Mouse (Mus musculus): Measurements from ENCODE around the gene Ccl24. TPM values are rescaled to one million over a fixed set of nuclear protein-coding genes. Genes with fewer than 3 reads are reported as not detected.
"Not testable (repeated sequence)": the region's sequence is repeated elsewhere in the genome, so short reads cannot be mapped to it uniquely, and the experiment has no call there.

Ccl24 gene
- 2.1 and 9.5 TPM in 2 replicates for polyA plus RNA-seq (2015; fragmentation: Nextera tagmentation; extraction: Ambion mirVana)

DNA sequence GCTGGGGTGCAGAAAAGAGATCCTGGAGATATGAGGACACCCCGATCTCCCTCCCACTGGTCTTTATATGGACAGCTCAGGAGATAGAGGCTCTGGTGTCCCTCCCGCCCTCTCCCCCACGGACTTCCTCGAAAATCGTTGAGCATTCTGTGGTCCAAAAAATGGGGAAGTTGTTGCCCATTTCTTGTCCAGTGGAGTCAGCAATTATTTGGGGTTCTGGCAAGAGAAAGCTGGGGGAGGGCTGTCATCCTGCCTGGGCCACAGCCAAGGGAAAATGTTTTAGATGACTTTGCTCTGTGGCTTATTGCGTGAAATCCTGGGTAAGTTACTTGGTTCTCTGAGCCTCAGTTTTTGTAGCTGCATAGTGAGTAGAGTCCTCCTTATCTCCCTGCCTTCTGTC lies at the start of gene Ccl24:
Gene Ccl24 (minus strand): TSS at position 44 of the 400 bp plus-strand sequence.
- H3K36me3 ChIP-seq, result no peaks in the 10 kb centered on the region
- ATAC-seq (ENCODE audit: low FRiP score), result no peak
- no peak within 1 kb of the TSS for H3K9ac ChIP-seq (replicated peaks)
- H3K9me3 ChIP-seq (replicated peaks), result no peaks in the 10 kb centered on the region
- H3K4me3 ChIP-seq (replicated peaks), result no peak within 1 kb of the TSS
- H3K27me3 ChIP-seq (replicated peaks), result no peaks in the 10 kb centered on the region
- H3K4me2 ChIP-seq, result no peak within 1 kb of the TSS
- no peaks in the 10 kb centered on the region for H3K4me1 ChIP-seq
- WGBS, result 90% methylated on average over 6 of the region's 6 CpGs
- H3K27ac ChIP-seq (replicated peaks), result no peak within 1 kb of the TSS

DNA sequence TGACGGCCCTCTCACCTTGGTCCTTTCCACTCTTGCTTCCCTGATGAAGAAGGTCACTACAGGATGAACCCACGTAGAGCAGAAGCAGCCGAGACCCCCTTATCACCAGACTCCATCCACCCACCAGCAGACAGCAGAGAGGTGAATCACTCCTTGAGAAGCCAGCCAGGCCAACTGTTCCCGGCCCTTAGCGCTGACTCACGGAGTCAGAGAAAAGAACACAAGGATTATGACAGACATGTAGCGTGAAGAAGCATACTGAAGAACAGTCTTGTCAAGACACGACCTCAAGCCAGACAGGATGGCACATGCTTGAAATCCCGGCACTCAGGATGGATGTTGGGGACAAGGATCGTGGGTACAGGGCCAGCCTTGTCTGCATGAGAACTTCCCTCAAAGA lies 48.9 kb upstream of the Ccl24 start:
- H3K4me2 ChIP-seq, result no peak overlapping the region
- no peaks in the 10 kb centered on the region for H3K9me3 ChIP-seq (replicated peaks)
- no peak for ATAC-seq (ENCODE audit: low FRiP score)
- H3K36me3 ChIP-seq, result no peaks in the 10 kb centered on the region
- no peaks in the 10 kb centered on the region for H3K27me3 ChIP-seq (replicated peaks)
- no peak overlapping the region for H3K27ac ChIP-seq (replicated peaks)
- no peaks in the 10 kb centered on the region for H3K4me1 ChIP-seq
- WGBS, result 84% methylated on average over 10 of the region's 10 CpGs
- no peak overlapping the region for H3K9ac ChIP-seq (replicated peaks)
- no peak overlapping the region for H3K4me3 ChIP-seq (replicated peaks)

DNA sequence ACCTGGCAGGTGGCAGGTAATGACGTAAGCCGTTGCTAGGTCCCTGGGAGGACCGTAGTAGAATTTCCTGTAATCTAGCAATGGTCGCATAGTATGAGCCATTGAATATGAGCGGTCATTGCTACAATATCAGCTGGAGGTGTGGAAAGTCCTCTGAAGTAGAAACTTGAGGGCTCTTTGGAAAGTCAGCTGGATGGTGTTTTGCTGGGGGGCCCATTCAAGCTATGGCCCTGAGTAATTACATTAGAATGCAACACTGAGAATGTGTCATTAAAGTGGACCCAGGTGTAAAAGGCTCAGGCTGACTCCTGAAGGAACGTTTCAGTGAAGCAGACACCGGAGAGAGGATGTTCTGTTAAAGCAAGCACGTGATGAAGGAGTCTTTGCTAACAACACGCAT lies 47.7 kb upstream of the Ccl24 start:
- ATAC-seq (ENCODE audit: low FRiP score), result no peak
- Histone ChIP-seq H3K4me1 (no peaks in the 10 kb centered on the region), H3K36me3 (no peaks in the 10 kb centered on the region), H3K9me3 (replicated peaks) (no peaks in the 10 kb centered on the region), H3K9ac (replicated peaks) (no peak overlapping the region), H3K4me2 (no peak overlapping the region), H3K27me3 (replicated peaks) (no peaks in the 10 kb centered on the region), H3K27ac (replicated peaks) (no peak overlapping the region), H3K4me3 (replicated peaks) (no peak overlapping the region)
- 88% methylated on average over 9 of the region's 9 CpGs for WGBS

DNA sequence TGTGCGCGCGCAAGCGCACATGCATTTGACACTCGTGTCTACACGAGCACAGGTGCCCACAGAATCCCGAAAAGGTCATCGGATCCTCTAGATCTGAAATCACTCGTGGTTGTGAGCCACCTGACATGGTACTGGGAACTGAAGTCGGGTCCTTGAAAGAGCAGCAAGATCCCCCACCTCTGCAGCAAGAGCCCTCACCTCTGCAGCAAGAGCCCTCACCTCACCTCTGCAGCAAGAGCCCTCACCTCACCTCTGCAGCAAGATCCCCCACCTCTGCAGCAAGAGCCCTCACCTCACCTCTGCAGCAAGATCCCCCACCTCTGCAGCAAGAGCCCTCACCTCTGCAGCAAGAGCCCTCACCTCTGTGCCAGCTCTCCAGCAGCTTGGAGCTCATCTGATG lies 46.9 kb upstream of the Ccl24 start:
- H3K36me3 ChIP-seq; H3K4me1 ChIP-seq; H3K27me3 ChIP-seq (replicated peaks); ATAC-seq (ENCODE audit: low FRiP score); H3K4me3 ChIP-seq (replicated peaks); H3K4me2 ChIP-seq; H3K9me3 ChIP-seq (replicated peaks); H3K9ac ChIP-seq (replicated peaks); H3K27ac ChIP-seq (replicated peaks): not testable (repeated sequence)
- WGBS, result 89% methylated on average over 10 of the region's 10 CpGs

DNA sequence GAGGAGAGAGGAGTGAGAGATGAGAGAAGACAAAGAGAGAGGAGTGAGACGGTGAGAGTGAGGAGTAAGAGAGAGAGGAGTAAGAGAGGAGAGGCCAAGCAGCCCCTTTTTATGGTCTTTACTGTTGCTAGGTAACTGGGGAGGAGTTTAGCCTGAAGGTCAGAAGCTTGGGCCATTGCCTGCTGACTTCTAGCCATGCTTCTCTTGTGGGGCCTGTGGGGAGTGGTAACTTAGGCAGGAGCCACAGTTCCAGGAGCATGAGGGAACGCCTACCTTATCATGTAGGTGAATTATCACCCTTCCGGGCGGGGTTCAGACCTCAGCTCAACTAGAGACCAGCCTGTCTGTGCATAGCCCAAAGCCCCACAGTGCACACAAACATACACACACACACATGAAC lies 36.9 kb upstream of the Ccl24 start:
- no peak for ATAC-seq (ENCODE audit: low FRiP score)
- WGBS, result 61% methylated on average over 4 of the region's 4 CpGs
- H3K9ac ChIP-seq (replicated peaks), result no peak overlapping the region

DNA sequence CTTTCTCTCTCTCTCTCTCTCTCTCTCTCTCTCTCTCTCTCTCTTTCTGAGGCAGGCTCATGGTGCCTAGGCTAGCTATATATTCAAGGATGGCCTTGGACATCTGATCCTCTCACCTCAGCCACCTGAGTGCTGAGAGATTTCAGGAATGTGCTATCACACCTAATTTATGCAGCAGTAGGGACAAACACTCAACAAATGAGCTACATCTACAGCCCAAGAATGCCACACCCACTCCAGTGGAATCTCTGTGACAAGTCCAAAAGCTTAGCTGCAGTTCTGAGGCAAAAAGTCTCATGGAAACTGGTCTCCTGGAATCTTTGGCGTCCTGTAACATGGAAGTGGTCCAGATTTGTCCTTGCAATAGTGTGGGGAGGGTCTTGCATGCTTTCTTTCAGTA lies 34.7 kb upstream of the Ccl24 start:
- Histone ChIP-seq H3K4me3 (replicated peaks) (no peak overlapping the region), H3K27ac (replicated peaks) (no peak overlapping the region), H3K9ac (replicated peaks) (no peak overlapping the region), H3K9me3 (replicated peaks) (peaks cover 5% of the 10 kb centered on the region), H3K4me1 (no peaks in the 10 kb centered on the region), H3K36me3 (no peaks in the 10 kb centered on the region), H3K4me2 (no peak overlapping the region), H3K27me3 (replicated peaks) (no peaks in the 10 kb centered on the region)
- WGBS, result 59% methylated on average over 1 of the region's 1 CpGs
- ATAC-seq (ENCODE audit: low FRiP score), result no peak

More for the DNA sequence above, 36.9 kb upstream of the Ccl24 start:
- Histone ChIP-seq H3K27ac (replicated peaks) (no peak overlapping the region), H3K9me3 (replicated peaks) (no peaks in the 10 kb centered on the region), H3K4me3 (replicated peaks) (no peak overlapping the region), H3K4me1 (no peaks in the 10 kb centered on the region), H3K4me2 (no peak overlapping the region), H3K27me3 (replicated peaks) (no peaks in the 10 kb centered on the region), H3K36me3 (no peaks in the 10 kb centered on the region)

DNA sequence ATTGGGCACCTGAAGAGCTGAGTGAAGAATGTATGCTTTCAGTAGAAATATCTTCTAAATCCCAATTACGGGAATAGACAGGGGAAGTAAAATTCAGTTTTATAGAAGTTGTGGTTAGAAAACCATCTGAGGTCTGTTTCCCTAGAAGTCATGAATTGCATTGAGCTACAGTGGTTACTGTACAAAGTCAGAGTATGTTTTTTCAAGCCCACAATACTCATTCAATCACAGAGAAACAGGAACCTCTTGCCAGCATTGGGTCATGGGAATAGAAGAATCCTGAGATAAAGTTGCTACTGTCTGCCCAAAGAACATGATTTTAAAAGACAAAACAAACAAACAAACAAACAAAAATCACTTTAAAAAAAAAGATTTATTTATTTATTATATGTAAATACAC lies 33.9 kb upstream of the Ccl24 start:
- not testable (repeated sequence) for H3K4me1 ChIP-seq; H3K4me3 ChIP-seq (replicated peaks); H3K9ac ChIP-seq (replicated peaks); H3K4me2 ChIP-seq; H3K27me3 ChIP-seq (replicated peaks); H3K9me3 ChIP-seq (replicated peaks); ATAC-seq (ENCODE audit: low FRiP score); H3K36me3 ChIP-seq; H3K27ac ChIP-seq (replicated peaks)
- WGBS, result no CpG with 5 or more reads among the region's 1 CpGs

DNA sequence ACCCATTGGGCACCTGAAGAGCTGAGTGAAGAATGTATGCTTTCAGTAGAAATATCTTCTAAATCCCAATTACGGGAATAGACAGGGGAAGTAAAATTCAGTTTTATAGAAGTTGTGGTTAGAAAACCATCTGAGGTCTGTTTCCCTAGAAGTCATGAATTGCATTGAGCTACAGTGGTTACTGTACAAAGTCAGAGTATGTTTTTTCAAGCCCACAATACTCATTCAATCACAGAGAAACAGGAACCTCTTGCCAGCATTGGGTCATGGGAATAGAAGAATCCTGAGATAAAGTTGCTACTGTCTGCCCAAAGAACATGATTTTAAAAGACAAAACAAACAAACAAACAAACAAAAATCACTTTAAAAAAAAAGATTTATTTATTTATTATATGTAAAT lies 31.8 kb upstream of the Ccl24 start:
- H3K4me2 ChIP-seq; H3K4me1 ChIP-seq; H3K27ac ChIP-seq (replicated peaks); H3K9me3 ChIP-seq (replicated peaks); H3K4me3 ChIP-seq (replicated peaks); ATAC-seq (ENCODE audit: low FRiP score); H3K36me3 ChIP-seq; H3K9ac ChIP-seq (replicated peaks); H3K27me3 ChIP-seq (replicated peaks): not testable (repeated sequence)
- no CpG with 5 or more reads among the region's 1 CpGs for WGBS

DNA sequence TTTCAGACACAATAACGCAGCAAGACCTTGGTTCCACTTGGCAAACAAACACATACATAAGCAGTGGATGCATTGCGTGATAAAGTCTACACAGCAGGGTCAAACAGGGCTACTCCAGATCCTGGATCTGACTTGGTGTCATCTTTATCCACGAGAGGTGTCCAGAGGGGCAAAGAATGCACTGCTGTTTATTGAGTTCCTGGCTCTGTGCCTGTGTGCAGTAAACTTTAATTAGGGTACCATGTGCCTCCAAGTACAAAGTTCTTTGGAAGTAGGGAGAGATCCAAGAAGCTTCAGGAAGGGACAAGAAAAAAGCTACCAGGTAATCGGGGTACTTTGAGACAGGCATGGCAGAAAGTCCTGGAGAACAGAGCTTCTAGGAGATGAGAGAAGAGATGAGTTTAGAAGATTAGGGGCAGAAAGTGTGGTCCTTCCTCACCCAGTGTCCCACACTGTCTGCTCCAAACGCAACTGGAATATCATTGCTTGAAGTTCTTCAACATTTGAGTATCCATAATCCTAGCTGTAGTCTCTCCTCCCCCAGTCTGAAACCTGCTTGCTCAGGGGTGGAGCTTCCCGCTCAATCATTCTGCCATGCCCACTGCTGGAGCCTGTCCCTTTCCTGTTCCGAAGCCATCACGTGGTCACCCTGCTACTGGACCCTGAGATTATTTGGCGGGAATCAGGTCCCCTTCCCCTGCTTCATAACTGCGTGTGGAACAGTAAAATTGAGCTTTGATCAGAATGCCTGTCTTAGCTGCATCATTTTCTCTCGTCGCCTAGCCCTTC lies 17.3 kb upstream of the Ccl24 start:
- H3K27me3 ChIP-seq (replicated peaks), result no peaks in the 10 kb centered on the region
- no peak overlapping the region for H3K4me2 ChIP-seq
- H3K9me3 ChIP-seq (replicated peaks), result 0 out of 2 replicates have a peak, but pooled peaks cover 8% of the 10 kb centered on the region
- no peak overlapping the region for H3K27ac ChIP-seq (replicated peaks)
- H3K36me3 ChIP-seq, result no peaks in the 10 kb centered on the region
- no peak for ATAC-seq (ENCODE audit: low FRiP score)
- H3K9ac ChIP-seq (replicated peaks), result no peak overlapping the region
- WGBS, result 84% methylated on average over 12 of the region's 12 CpGs
- no peaks in the 10 kb centered on the region for H3K4me1 ChIP-seq
- H3K4me3 ChIP-seq (replicated peaks), result no peak overlapping the region

DNA sequence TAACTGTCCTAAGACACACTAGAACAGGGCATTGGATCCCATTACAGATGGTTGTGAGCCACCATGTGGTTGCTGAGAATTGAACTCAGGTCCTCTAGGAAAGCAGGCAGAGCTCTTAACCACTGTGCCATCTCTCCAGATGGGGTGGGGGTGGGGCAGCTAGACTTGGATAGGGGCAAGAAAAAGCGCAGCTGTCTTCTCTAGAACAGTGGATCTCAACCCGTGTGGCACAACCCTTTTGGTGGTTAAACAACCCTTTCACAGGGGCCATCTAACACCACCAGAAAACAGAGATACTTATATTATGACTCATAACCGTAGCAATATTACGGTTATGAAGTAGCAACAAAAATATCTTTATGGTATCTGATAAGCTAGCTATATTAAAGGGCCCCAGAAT lies 14.9 kb upstream of the Ccl24 start:
- 90% methylated on average over 4 of the region's 4 CpGs for WGBS
- H3K27ac ChIP-seq (replicated peaks), result no peak overlapping the region
- H3K27me3 ChIP-seq (replicated peaks), result no peaks in the 10 kb centered on the region
- H3K4me3 ChIP-seq (replicated peaks), result no peak overlapping the region
- no peaks in the 10 kb centered on the region for H3K36me3 ChIP-seq
- H3K4me2 ChIP-seq, result no peak overlapping the region
- H3K9ac ChIP-seq (replicated peaks), result no peak overlapping the region
- ATAC-seq (ENCODE audit: low FRiP score), result no peak
- no peaks in the 10 kb centered on the region for H3K4me1 ChIP-seq
- H3K9me3 ChIP-seq (replicated peaks), result 0 out of 2 replicates have a peak, but pooled peaks cover 8% of the 10 kb centered on the region

DNA sequence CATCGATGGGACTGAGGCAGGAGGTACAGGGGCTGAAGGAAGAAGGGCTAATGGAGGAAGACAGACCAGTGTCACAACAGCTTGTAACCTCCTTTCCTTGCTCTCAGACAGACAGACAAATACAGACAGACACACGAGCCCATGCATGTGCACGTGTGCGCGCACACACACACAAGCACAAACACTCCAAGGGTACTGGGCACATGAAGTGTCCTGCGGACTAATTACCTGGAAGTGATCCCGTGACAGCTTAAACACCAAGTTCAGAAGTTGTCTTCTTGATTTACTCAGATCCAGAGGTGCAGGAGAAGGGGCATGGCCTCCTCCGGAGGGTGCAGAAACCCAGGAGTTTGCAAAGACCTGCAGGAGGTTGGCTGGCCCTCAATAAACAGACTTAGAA lies 12.8 kb upstream of the Ccl24 start:
- H3K4me1 ChIP-seq, result no peaks in the 10 kb centered on the region
- no peak for ATAC-seq (ENCODE audit: low FRiP score)
- H3K4me3 ChIP-seq (replicated peaks), result no peak overlapping the region
- no peaks in the 10 kb centered on the region for H3K27me3 ChIP-seq (replicated peaks)
- H3K36me3 ChIP-seq, result no peaks in the 10 kb centered on the region
- H3K9ac ChIP-seq (replicated peaks), result no peak overlapping the region
- H3K9me3 ChIP-seq (replicated peaks), result no peaks in the 10 kb centered on the region
- H3K27ac ChIP-seq (replicated peaks), result no peak overlapping the region
- H3K4me2 ChIP-seq, result no peak overlapping the region
- WGBS, result 93% methylated on average over 8 of the region's 8 CpGs

DNA sequence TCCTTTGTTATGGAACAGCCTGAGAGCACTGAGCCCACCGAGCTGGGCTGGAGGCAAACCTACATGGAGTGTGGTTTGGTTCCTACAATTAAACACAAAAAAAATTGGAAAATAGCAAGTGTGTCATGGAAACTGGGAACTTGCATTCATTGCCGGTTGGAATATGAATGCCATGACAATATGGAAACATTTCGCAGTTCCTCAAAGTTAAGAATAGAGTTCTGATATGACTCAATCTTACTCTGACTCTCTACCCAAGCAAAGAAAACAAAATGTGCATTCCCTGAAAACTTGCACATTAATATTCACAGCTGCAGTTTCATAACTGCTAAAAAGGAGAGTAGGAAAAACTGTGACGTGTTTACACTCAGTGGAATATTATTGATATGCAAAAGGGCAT lies 9.5 kb upstream of the Ccl24 start:
- no peaks in the 10 kb centered on the region for H3K27me3 ChIP-seq (replicated peaks)
- no peak overlapping the region for H3K9ac ChIP-seq (replicated peaks)
- WGBS, result 92% methylated on average over 4 of the region's 4 CpGs
- no peak overlapping the region for H3K27ac ChIP-seq (replicated peaks)
- H3K9me3 ChIP-seq (replicated peaks), result no peaks in the 10 kb centered on the region
- H3K36me3 ChIP-seq, result no peaks in the 10 kb centered on the region
- no peaks in the 10 kb centered on the region for H3K4me1 ChIP-seq
- no peak for ATAC-seq (ENCODE audit: low FRiP score)
- H3K4me2 ChIP-seq, result no peak overlapping the region
- H3K4me3 ChIP-seq (replicated peaks), result no peak overlapping the region
